Mouse (Mus musculus): ENCODE data around the gene Cep85l. TPM values are rescaled to one million over a fixed set of nuclear protein-coding genes. Genes with fewer than 3 reads are reported as not detected.
A peak's percentile ranks its signal among the peaks of the same experiment; 100 is the strongest.

The Cep85l gene
- polyA plus RNA-seq, 1 experiment: 7.5 TPM

- no peak for DNase-seq
- H3K4me3 ChIP-seq (replicated peaks; ENCODE audit: extremely low read depth, low read depth, low read length): peak overlapping the region; percentile 85
- TF ChIP-seq POLR2A (IDR thresholded peaks at IDR 0.05; ENCODE audit: borderline replicate concordance, extremely low read depth, low read depth, low read length): no peak
- TF ChIP-seq CTCF (IDR thresholded peaks at IDR 0.05; ENCODE audit: insufficient read depth, low read length): no peak
- peaks cover 13% of the 10 kb centered on the region for H3K4me1 ChIP-seq (ENCODE audit: control insufficient read depth, insufficient read depth, low read length)
- 48% methylated on average over 6 of the region's 6 CpGs for WGBS
Measured at GRCm38 (mm10) chr10:53378296-53378695, 1.5 kb downstream of the Cep85l start.

GRCm38 (mm10) chr10:53377096-53377495, 2.7 kb downstream of the Cep85l start:
- TF ChIP-seq CTCF (IDR thresholded peaks at IDR 0.05; ENCODE audit: insufficient read depth, low read length) (no peak), POLR2A (IDR thresholded peaks at IDR 0.05; ENCODE audit: borderline replicate concordance, extremely low read depth, low read depth, low read length) (no peak)
- no peak for DNase-seq
- H3K4me1 ChIP-seq (ENCODE audit: control insufficient read depth, insufficient read depth, low read length): peaks cover 10% of the 10 kb centered on the region
- H3K4me3 ChIP-seq (replicated peaks; ENCODE audit: extremely low read depth, low read depth, low read length): no peak overlapping the region

DNA sequence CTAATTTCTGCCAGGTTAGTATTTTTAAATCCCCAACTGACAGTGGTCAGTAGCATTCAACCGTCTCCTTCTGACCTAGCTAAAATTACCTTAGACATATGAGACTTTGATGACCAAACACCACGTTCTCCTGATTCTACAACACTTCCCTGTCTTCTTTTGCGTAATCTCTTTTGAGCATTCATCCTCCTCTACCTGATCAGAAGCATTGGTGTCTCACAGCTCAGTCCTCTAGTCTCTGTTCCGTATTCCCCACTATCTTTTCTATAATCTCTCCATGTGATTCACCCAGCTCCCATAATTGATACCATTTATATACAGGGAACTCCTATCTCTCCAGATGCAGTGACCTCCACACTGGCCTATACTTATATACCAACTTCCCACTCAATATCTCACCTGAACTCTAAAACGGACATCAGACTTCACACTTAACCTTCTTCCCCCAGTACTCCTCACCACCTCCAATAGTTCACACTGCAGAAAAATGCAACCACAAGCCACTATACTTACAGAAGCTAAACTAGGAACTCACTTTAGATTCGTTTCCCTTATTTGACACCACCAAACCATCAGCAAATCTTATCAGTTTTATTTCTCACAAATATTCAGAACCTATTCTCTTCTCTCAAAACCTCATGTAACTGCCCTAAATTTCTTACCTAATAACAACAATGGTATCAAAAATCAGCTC, 5.7 kb downstream of the Cep85l start:
- no peak for DNase-seq
- Histone ChIP-seq H3K4me1 (ENCODE audit: control insufficient read depth, insufficient read depth, low read length) (peaks cover 7% of the 10 kb centered on the region), H3K4me3 (replicated peaks; ENCODE audit: extremely low read depth, low read depth, low read length) (no peak overlapping the region)
- 81% methylated on average over 6 of the region's 6 CpGs for WGBS
- no peak for TF ChIP-seq POLR2A (IDR thresholded peaks at IDR 0.05; ENCODE audit: borderline replicate concordance, extremely low read depth, low read depth, low read length)
- TF ChIP-seq CTCF (IDR thresholded peaks at IDR 0.05; ENCODE audit: insufficient read depth, low read length): no peak

DNA sequence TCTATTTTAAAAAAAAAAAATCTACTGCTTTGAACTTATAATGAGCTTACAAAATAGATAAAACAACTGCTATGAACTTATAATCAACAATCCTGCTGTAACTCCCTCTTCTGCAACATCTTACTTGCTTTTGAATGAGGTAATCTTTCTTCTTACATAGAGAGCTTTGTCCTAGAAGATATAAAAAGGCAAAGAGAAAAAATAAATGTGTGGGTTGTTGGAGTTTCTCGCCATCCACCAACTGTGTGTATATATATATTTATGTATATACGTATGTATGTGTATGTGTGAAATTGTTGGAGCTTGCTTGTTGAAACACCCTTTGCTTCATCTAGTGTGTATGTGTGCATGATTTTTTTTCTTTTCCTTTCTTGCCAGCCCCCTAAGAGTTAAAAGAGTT, 12.5 kb downstream of the Cep85l start:
- WGBS: 90% methylated on average over 2 of the region's 2 CpGs
- no peaks in the 10 kb centered on the region for H3K4me1 ChIP-seq (ENCODE audit: control insufficient read depth, insufficient read depth, low read length)

DNA sequence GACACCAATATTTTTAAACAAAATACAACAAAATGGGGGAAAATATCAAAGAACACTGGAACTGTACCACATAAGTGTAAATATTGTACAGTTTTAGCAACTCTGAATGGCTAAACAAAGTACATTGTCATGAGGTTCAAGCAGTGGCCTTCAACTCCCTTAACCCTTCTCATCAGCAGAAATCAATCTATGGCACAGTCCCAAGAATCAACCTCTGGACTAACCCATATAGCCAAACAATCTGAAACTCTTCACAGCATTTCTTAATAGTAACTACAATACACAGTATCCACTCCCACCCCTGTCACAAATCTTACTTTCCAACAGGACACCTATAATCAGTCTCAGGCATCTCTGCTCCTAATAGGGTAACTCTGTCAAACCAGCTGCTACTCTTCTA, 15.4 kb downstream of the Cep85l start:
- H3K4me3 ChIP-seq (replicated peaks; ENCODE audit: extremely low read depth, low read depth, low read length): no peak overlapping the region
- no peak for DNase-seq
- TF ChIP-seq POLR2A (IDR thresholded peaks at IDR 0.05; ENCODE audit: borderline replicate concordance, extremely low read depth, low read depth, low read length) (no peak), CTCF (IDR thresholded peaks at IDR 0.05; ENCODE audit: insufficient read depth, low read length) (no peak)
- H3K4me1 ChIP-seq (ENCODE audit: control insufficient read depth, insufficient read depth, low read length): peaks cover 2% of the 10 kb centered on the region; the same call in 1 of the 2 replicates

More for the DNA sequence above, 12.5 kb downstream of the Cep85l start:
- no peak for DNase-seq
- no peak overlapping the region for H3K4me3 ChIP-seq (replicated peaks; ENCODE audit: extremely low read depth, low read depth, low read length)
- TF ChIP-seq CTCF (IDR thresholded peaks at IDR 0.05; ENCODE audit: insufficient read depth, low read length) (no peak), POLR2A (IDR thresholded peaks at IDR 0.05; ENCODE audit: borderline replicate concordance, extremely low read depth, low read depth, low read length) (no peak)

DNA sequence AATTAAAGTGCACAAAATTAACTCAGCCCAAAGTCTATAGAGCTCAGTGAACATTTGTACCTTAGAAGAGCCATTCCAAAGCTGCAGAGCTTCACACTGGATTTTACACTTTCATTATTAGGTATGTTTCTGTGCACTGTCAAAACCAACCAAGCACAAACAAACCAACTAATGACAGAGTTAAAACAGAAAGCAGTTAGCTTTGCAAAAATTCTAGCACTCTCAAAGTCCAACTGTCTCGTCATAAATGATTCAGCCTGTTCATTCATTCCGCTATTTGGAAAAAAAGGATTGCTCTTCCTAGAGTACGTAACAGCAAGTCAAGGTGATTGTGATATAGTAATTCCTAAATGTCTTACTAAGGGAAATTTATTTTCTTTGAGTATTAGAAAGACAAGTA, 20.7 kb downstream of the Cep85l start:
- no peak for DNase-seq
- Histone ChIP-seq H3K4me3 (replicated peaks; ENCODE audit: extremely low read depth, low read depth, low read length) (no peak overlapping the region), H3K4me1 (ENCODE audit: control insufficient read depth, insufficient read depth, low read length) (peaks cover 2% of the 10 kb centered on the region)
- no peak for TF ChIP-seq POLR2A (IDR thresholded peaks at IDR 0.05; ENCODE audit: borderline replicate concordance, extremely low read depth, low read depth, low read length)
- TF ChIP-seq CTCF (IDR thresholded peaks at IDR 0.05; ENCODE audit: insufficient read depth, low read length): no peak
- 69% methylated on average over 3 of the region's 3 CpGs for WGBS

DNA sequence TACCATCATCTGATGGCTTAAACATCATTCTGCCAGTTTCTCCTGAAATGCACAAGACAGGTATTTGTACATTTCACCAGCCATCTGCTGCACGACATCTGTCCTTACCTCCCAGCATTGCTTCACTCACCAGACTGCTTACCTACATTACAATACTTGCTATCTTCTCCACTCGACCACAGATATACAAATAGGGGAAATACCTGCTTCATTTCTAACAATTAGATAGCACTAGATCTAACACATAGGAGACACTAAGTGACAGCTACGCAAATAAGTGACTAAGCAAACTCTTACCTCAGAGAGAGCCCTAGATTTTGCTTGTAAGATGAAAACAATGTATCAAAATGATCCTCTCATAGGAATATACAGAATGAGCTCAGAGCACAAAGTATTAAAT, 26.1 kb downstream of the Cep85l start:
- peaks cover 4% of the 10 kb centered on the region for H3K4me1 ChIP-seq (ENCODE audit: control insufficient read depth, insufficient read depth, low read length)
- WGBS: 80% methylated on average over 3 of the region's 3 CpGs
- H3K4me3 ChIP-seq (replicated peaks; ENCODE audit: extremely low read depth, low read depth, low read length): no peak overlapping the region
- TF ChIP-seq CTCF (IDR thresholded peaks at IDR 0.05; ENCODE audit: insufficient read depth, low read length) (no peak), POLR2A (IDR thresholded peaks at IDR 0.05; ENCODE audit: borderline replicate concordance, extremely low read depth, low read depth, low read length) (no peak)
- no peak for DNase-seq

DNA sequence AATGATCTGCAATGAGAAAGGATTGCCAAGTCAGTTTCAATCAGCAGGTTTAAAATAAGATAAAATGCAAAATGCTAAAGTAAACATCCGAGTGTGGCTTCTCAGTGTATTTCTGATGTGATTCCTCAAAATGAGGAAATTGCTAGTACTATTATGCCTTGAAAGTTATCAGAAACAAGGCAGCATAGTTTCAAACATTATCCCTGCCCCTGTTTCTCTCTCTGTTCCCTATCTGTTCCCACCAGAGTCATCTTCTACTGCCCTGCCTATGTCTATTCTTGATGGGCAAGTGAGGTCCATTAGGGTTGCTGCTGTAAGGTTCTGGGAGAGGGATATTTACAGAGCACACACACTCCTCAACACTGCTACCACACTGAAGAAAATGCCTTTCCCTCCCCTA, 30.5 kb downstream of the Cep85l start:
- WGBS: 86% methylated on average over 1 of the region's 1 CpGs
- DNase-seq: no peak
- peaks cover 14% of the 10 kb centered on the region for H3K4me1 ChIP-seq (ENCODE audit: control insufficient read depth, insufficient read depth, low read length)
- H3K4me3 ChIP-seq (replicated peaks; ENCODE audit: extremely low read depth, low read depth, low read length): no peak overlapping the region
- no peak for TF ChIP-seq POLR2A (IDR thresholded peaks at IDR 0.05; ENCODE audit: borderline replicate concordance, extremely low read depth, low read depth, low read length)
- TF ChIP-seq CTCF (IDR thresholded peaks at IDR 0.05; ENCODE audit: insufficient read depth, low read length): no peak

DNA sequence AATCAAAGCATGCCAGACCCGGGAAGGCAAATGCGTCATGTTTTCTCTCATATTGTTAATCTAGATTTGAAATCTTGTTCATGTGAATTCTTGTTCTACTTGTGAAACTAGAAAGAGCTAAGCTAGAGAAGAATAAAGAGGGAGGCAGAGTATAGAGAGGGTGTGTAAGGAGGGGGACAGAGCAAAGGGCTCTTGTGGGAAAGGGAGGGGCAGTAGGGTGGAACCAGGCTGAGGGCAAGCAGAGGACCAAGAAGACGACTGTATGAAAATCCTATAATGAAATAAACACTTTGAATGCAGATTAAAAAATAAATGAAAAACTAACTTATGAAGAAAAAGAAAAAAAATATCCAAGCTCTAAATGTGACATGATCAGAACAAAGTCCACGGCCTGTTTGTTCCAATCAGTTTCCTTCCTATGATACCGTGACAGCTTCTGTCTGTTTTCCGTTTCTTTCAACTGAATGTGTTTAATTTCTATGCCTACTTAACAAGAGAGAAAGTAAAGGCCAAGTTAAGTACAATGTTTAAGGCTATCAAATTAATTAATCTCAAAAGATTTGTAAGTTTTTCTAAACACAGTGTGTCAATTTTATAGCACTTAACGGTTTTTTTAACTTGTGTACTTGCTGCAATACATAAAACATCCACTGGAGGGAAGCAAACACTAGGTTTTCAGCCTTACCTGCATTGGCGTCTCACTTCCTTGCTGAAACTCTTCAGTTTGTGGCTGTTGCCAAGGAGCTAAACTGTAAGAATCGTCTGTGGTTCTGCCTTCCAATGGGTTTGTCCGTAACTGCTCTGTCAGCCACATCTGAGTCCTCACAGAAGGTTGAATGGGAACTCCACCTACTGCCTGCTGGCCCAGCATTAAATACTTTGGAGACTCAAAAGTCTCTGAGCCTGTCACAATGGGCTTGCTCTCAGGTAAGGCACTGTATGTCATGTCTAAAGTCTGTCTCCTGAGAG, 31.7 kb downstream of the Cep85l start:
- Histone ChIP-seq H3K4me1 (ENCODE audit: control insufficient read depth, insufficient read depth, low read length) (peaks cover 17% of the 10 kb centered on the region), H3K4me3 (replicated peaks; ENCODE audit: extremely low read depth, low read depth, low read length) (no peak overlapping the region)
- DNase-seq: peak; percentile 40
- 38% methylated on average over 10 of the region's 10 CpGs for WGBS
- TF ChIP-seq POLR2A (IDR thresholded peaks at IDR 0.05; ENCODE audit: borderline replicate concordance, extremely low read depth, low read depth, low read length): no peak
- peak; percentile 44 for TF ChIP-seq CTCF (IDR thresholded peaks at IDR 0.05; ENCODE audit: insufficient read depth, low read length)

All from lung, adult 2 months (tissue).